Mouse (Mus musculus) left cerebral cortex, adult 11 months (tissue): ENCODE data around the gene Kcnma1.
A peak's percentile ranks its signal among the peaks of the same experiment; 100 is the strongest.

Experiments
- DNase-seq: peaks from one replicate; pipeline ENCODE4 v3.0.0; 2022; ENCODE audit warnings: low spot score

Kcnma1 gene

GRCm38 (mm10) chr14:23966471-23966870 lies 47.8 kb downstream of the Kcnma1 start:
- DNase-seq, result peak; percentile 40

- no peak for DNase-seq
Measured at GRCm38 (mm10) chr14:23959061-23959460, 55.2 kb downstream of the Kcnma1 start.

- DNase-seq, result no peak
Measured at GRCm38 (mm10) chr14:23957270-23957669, 57.0 kb downstream of the Kcnma1 start.

- no peak for DNase-seq
Measured at GRCm38 (mm10) chr14:23943876-23944275, 70.4 kb downstream of the Kcnma1 start.

GRCm38 (mm10) chr14:23943152-23943551 lies 71.1 kb downstream of the Kcnma1 start:
- no peak for DNase-seq

- DNase-seq, result no peak
Measured at GRCm38 (mm10) chr14:23942103-23942502, 72.2 kb downstream of the Kcnma1 start.

GRCm38 (mm10) chr14:23935016-23935415 lies 79.3 kb downstream of the Kcnma1 start:
- DNase-seq, result no peak

GRCm38 (mm10) chr14:23931671-23932071 lies 82.6 kb downstream of the Kcnma1 start:
- DNase-seq, result no peak

- no peak for DNase-seq
Measured at GRCm38 (mm10) chr14:23929168-23929567, 85.1 kb downstream of the Kcnma1 start.

- no peak for DNase-seq
Measured at GRCm38 (mm10) chr14:23923356-23923755, 90.9 kb downstream of the Kcnma1 start.

GRCm38 (mm10) chr14:23922755-23923154 lies 91.5 kb downstream of the Kcnma1 start:
- no peak for DNase-seq

GRCm38 (mm10) chr14:23911108-23911629 lies 103.1 kb downstream of the Kcnma1 start:
- DNase-seq, result peak; percentile 35

GRCm38 (mm10) chr14:23908564-23908963 lies 105.7 kb downstream of the Kcnma1 start:
- no peak for DNase-seq

- no peak for DNase-seq
Measured at GRCm38 (mm10) chr14:23902636-23903279, 111.5 kb downstream of the Kcnma1 start.

GRCm38 (mm10) chr14:23899462-23899861 lies 114.8 kb downstream of the Kcnma1 start:
- no peak for DNase-seq

- peak; percentile 60 for DNase-seq
Measured at GRCm38 (mm10) chr14:23897815-23898214, 116.5 kb downstream of the Kcnma1 start.

- DNase-seq, result no peak
Measured at GRCm38 (mm10) chr14:23896036-23896435, 118.3 kb downstream of the Kcnma1 start.

- DNase-seq, result no peak
Measured at GRCm38 (mm10) chr14:23886112-23886511, 128.2 kb downstream of the Kcnma1 start.

GRCm38 (mm10) chr14:23885539-23885938 lies 128.8 kb downstream of the Kcnma1 start:
- DNase-seq, result peak; percentile 77

GRCm38 (mm10) chr14:23885071-23885470 lies 129.2 kb downstream of the Kcnma1 start:
- no peak for DNase-seq

GRCm38 (mm10) chr14:23882001-23882400 lies 132.3 kb downstream of the Kcnma1 start:
- DNase-seq, result no peak

GRCm38 (mm10) chr14:23879331-23879730 lies 135.0 kb downstream of the Kcnma1 start:
- DNase-seq, result no peak

- DNase-seq, result no peak
Measured at GRCm38 (mm10) chr14:23877561-23877960, 136.7 kb downstream of the Kcnma1 start.

- no peak for DNase-seq
Measured at GRCm38 (mm10) chr14:23874545-23874944, 139.7 kb downstream of the Kcnma1 start.
